In the genomic region with DNA sequence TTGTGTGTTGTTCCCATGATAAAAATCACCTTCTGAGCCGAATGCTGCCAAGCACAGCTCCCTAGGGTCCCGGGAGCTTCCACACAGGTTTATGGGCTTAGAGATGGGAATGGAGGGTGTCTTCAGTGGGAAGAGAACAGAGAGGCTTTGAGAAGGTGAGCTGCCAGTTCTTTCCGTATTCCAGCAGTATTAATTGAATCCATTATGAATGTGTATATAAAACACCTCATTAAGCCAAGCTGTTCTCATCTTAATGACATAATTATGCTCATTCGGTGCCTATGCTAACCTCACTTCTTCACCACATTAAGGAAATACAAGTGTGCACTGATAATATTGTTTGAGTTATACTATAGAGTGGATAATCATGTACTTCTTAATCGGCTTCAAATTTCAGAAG, we compare ENCODE assay signal across 16 mouse cellular contexts.
DNase-seq lines count a peak whose midpoint lies in the region; ATAC-seq and TF ChIP-seq lines count a peak whose summit lies in the region.
"Had no signal": no experiment of that assay in that cellular context is flagged by ENCODE, and none has a peak within 500 bp of the region (broad histone marks: within the 10 kb centered on the region; RNA-seq: fewer than 3 reads in every experiment).

No protein-coding gene starts in this region.

- H3K4me2 ChIP-seq in hindbrain, embryonic 12.5 days (replicated peaks) = no peak overlapping the region
- H3K4me2 ChIP-seq in hindbrain, postnatal 0 days (ENCODE audit: low read depth, low read length) = no peak overlapping the region
- no peak overlapping the region for H3K4me2 ChIP-seq in midbrain, embryonic 11.5 days
- H3K4me2 ChIP-seq in midbrain, embryonic 15.5 days = no peak overlapping the region
- no peak overlapping the region for H3K4me2 ChIP-seq in neural tube, embryonic 14.5 days (ENCODE audit: low read depth, low read length)

- no peaks in the 10 kb centered on the region for H3K36me3 ChIP-seq in hindbrain, embryonic 12.5 days
- H3K36me3 ChIP-seq in hindbrain, postnatal 0 days (ENCODE audit: insufficient read depth, low read length) = no peaks in the 10 kb centered on the region
- no peaks in the 10 kb centered on the region for H3K36me3 ChIP-seq in midbrain, embryonic 11.5 days (ENCODE audit: control insufficient read depth, insufficient read depth, low read length)
- no peaks in the 10 kb centered on the region for H3K36me3 ChIP-seq in midbrain, embryonic 15.5 days (replicated peaks)
- H3K36me3 ChIP-seq in neural tube, embryonic 14.5 days (ENCODE audit: control insufficient read depth, insufficient read depth, low read length) = no peaks in the 10 kb centered on the region; the same call in 1 of the 2 replicates
- H3K36me3 ChIP-seq: embryonic facial prominence, embryonic 10.5 days; heart, embryonic 10.5 days had no signal

- TF ChIP-seq CTCF in hindbrain, postnatal 0 days (IDR thresholded peaks at IDR 0.05; ENCODE audit: low read depth) = no peak

- no peaks in the 10 kb centered on the region for H3K9me3 ChIP-seq in hindbrain, embryonic 12.5 days (replicated peaks)
- H3K9me3 ChIP-seq in hindbrain, postnatal 0 days (ENCODE audit: low read length) = no peaks in the 10 kb centered on the region
- H3K9me3 ChIP-seq in midbrain, embryonic 11.5 days (ENCODE audit: control insufficient read depth, low read length) = no peaks in the 10 kb centered on the region
- H3K9me3 ChIP-seq in midbrain, embryonic 15.5 days = no peaks in the 10 kb centered on the region
- H3K9me3 ChIP-seq in neural tube, embryonic 14.5 days (ENCODE audit: control insufficient read depth, low read length) = no peaks in the 10 kb centered on the region
- H3K9me3 ChIP-seq: embryonic facial prominence, embryonic 10.5 days; heart, embryonic 10.5 days had no signal

- H3K27ac ChIP-seq in hindbrain, embryonic 12.5 days = no peak overlapping the region
- H3K27ac ChIP-seq in hindbrain, postnatal 0 days = no peak overlapping the region
- H3K27ac ChIP-seq in midbrain, embryonic 11.5 days (ENCODE audit: low read depth, low read length) = no peak overlapping the region
- no peak overlapping the region for H3K27ac ChIP-seq in midbrain, embryonic 15.5 days
- H3K27ac ChIP-seq in neural tube, embryonic 14.5 days (ENCODE audit: low read depth, low read length) = no peak overlapping the region; the same call in 1 of the 2 replicates
- H3K27ac ChIP-seq: embryonic facial prominence, embryonic 10.5 days; heart, embryonic 10.5 days had no signal

- no peaks in the 10 kb centered on the region for H3K27me3 ChIP-seq in hindbrain, embryonic 12.5 days
- no peaks in the 10 kb centered on the region for H3K27me3 ChIP-seq in hindbrain, postnatal 0 days (ENCODE audit: insufficient read depth, low read length)
- H3K27me3 ChIP-seq in midbrain, embryonic 11.5 days (ENCODE audit: control insufficient read depth, insufficient read depth, low read length) = peaks cover 2% of the 10 kb centered on the region; the same call in 1 of the 2 replicates
- H3K27me3 ChIP-seq in midbrain, embryonic 15.5 days (replicated peaks) = no peaks in the 10 kb centered on the region
- no peaks in the 10 kb centered on the region for H3K27me3 ChIP-seq in neural tube, embryonic 14.5 days (ENCODE audit: control insufficient read depth, insufficient read depth, low read length)

- DNase-seq in hindbrain, postnatal 0 days (ENCODE audit: low spot score) = no peak
- DNase-seq in midbrain, embryonic 11.5 days (ENCODE audit: low spot score, missing footprints) = peak; percentile 31
- DNase-seq in heart, adult 18-20 months = no peak
- DNase-seq: adrenal gland, adult 2 months; adrenal gland, postnatal 25 days; cerebellum, adult 2 months; cerebellum, postnatal 10 days; gastrocnemius, postnatal 36 days; heart, adult 11 months; heart, postnatal 10 days; kidney, adult 11 months had no signal

- WGBS in hindbrain, embryonic 12.5 days = 80% methylated on average over 5 of the region's 5 CpGs
- WGBS in hindbrain, postnatal 0 days = 68% methylated on average over 5 of the region's 5 CpGs
- WGBS in midbrain, embryonic 11.5 days = 91% methylated on average over 5 of the region's 5 CpGs
- 66% methylated on average over 5 of the region's 5 CpGs for WGBS in midbrain, embryonic 15.5 days
- 48% methylated on average over 5 of the region's 5 CpGs for WGBS in neural tube, embryonic 14.5 days

- no peak overlapping the region for H3K4me3 ChIP-seq in hindbrain, embryonic 12.5 days
- no peak overlapping the region for H3K4me3 ChIP-seq in hindbrain, postnatal 0 days (ENCODE audit: low read length)
- H3K4me3 ChIP-seq in midbrain, embryonic 11.5 days (ENCODE audit: low read depth, low read length) = no peak overlapping the region
- no peak overlapping the region for H3K4me3 ChIP-seq in midbrain, embryonic 15.5 days
- no peak overlapping the region for H3K4me3 ChIP-seq in neural tube, embryonic 14.5 days (ENCODE audit: low read depth, low read length)
- H3K4me3 ChIP-seq: embryonic facial prominence, embryonic 10.5 days; heart, embryonic 10.5 days had no signal

- peak; percentile 50; the same call in 1 of the 2 replicates for ATAC-seq in hindbrain, embryonic 12.5 days (ENCODE audit: low FRiP score)
- no peak for ATAC-seq in hindbrain, postnatal 0 days
- ATAC-seq in midbrain, embryonic 11.5 days (ENCODE audit: low FRiP score) = no peak
- ATAC-seq in midbrain, embryonic 15.5 days (replicated peaks) = no peak
- peak; percentile 61; the same call in 1 of the 2 replicates for ATAC-seq in neural tube, embryonic 14.5 days (ENCODE audit: low read depth)

- H3K9ac ChIP-seq in hindbrain, embryonic 12.5 days = no peak overlapping the region
- H3K9ac ChIP-seq in hindbrain, postnatal 0 days (replicated peaks; ENCODE audit: low read length) = no peak overlapping the region
- no peak overlapping the region for H3K9ac ChIP-seq in midbrain, embryonic 11.5 days (ENCODE audit: low read length)
- H3K9ac ChIP-seq in midbrain, embryonic 15.5 days = no peak overlapping the region
- H3K9ac ChIP-seq in neural tube, embryonic 14.5 days (replicated peaks; ENCODE audit: low read depth, low read length) = no peak overlapping the region

- peaks cover 16% of the 10 kb centered on the region for H3K4me1 ChIP-seq in hindbrain, embryonic 12.5 days
- no peaks in the 10 kb centered on the region for H3K4me1 ChIP-seq in hindbrain, postnatal 0 days (ENCODE audit: insufficient read depth, low read length)
- H3K4me1 ChIP-seq in midbrain, embryonic 11.5 days (ENCODE audit: control insufficient read depth, insufficient read depth, low read length) = no peaks in the 10 kb centered on the region
- peaks cover 15% of the 10 kb centered on the region for H3K4me1 ChIP-seq in midbrain, embryonic 15.5 days
- peaks cover 19% of the 10 kb centered on the region for H3K4me1 ChIP-seq in neural tube, embryonic 14.5 days (ENCODE audit: control insufficient read depth, insufficient read depth, low read length)

Comparison
In these comparisons a context has a peak if more than half of its experiments do, and no peak if none do; other contexts are left out.
1. ATAC-seq: peak in hindbrain, embryonic 12.5 days (single experiment) and neural tube, embryonic 14.5 days (single experiment); none in hindbrain, postnatal 0 days (single experiment), midbrain, embryonic 11.5 days (single experiment) and midbrain, embryonic 15.5 days (single experiment).